Mouse (Mus musculus): ENCODE data around the gene Dcst2.

Dcst2 gene

DNA sequence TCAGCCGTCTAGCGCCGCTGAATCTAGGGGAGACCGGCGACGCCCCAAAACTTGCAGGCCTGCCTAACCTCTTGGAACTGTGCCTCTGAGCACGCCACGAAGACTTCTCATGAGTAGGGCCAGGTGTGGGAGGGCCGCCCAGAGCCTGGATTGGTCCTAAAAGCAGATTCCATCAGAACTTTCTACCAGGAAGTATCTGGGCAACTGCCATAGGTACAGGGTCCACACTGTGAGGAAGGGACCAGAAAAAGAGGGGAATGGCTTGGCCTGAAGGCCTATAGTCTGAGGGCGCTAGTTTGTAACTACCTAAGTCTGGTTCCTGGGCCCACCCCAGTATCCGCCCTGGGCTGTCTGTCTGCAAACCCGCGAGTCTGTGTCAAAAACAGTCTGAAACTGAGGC lies 30.2 kb upstream of the Dcst2 start:
- in situ Hi-C loops (cut with MboI, MseI) = no loop called here

DNA sequence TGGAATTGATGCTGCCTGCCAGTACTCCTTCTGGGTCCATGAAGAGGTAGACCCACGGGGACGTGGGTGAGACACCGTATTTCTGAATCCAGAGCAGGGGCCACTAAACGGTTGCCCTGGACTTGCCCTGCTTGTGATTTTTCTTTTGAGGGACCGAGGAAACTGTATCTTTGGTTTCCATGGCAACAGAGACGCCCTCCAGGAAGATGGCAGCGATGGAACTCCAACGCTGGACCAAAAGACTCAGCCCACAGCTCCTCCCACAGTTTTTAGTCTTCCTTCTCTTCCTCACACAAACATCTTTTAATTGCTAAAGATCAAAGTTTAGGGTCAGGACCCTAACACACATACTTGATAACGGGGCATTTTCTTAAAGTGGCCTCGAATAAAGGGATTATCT lies 29.8 kb upstream of the Dcst2 start:
- in situ Hi-C loops (cut with MboI, MseI) = no loop called here

DNA sequence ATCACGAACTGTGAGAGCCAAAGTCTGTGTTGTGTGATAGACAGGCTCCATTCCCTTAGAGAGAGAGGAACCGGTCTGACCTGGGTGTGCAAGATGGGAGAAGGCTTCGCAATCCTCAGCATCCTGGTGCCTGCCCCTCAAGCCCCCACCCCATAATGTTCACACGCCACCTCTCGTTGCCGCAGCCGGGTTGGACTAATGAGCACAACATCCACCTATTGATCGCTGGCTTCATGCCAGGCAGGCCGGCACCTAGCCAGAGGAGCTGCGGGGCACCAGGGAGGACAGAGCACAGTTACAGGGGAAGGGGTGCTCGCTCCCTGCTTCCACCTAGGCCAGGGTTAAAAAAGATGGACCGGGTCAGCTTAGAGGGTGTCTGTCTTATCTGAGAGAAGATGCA lies 29.3 kb upstream of the Dcst2 start:
- in situ Hi-C loops (cut with MboI, MseI) = no loop called here

DNA sequence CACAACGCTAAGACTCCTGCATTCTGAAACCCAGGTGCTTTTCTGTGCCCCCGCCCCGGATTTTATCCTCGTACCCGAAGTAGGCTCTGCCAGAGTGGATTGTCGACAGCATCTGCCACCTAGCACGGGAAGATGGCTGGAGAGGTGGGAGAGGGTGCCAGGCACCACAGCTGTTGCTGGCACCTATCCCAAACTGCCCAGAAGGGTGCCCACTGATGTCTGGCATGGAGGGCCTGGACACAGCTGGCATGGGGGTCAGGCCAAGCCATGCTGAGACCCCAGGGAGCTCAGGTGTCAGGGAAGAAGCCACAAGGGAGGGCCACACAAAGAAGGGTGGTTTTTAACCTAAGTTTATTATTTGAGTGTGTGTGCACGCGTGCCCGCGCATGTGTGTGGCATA lies 28.7 kb upstream of the Dcst2 start:
- in situ Hi-C loops (cut with MboI, MseI) = no loop called here

DNA sequence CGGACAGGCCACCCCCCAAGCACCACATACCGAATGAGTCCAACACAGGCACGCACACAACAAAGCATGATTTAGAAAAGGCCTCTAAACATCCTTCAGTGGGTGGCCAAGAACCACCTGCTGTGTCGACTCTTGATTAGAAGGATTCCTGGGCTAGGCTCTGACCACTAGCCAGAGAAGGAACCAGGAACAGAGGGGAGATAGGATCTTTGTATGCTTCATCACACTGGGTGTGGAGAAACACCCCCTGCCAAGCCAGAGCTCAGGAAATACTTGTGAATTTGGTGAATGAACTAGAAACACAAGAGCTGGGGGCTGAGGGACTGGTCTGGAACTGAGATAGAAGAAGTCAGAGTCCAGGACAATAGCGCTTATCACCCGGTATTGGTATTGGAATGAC lies 25.2 kb upstream of the Dcst2 start:
- in situ Hi-C loops (cut with MboI, MseI) = no loop called here

DNA sequence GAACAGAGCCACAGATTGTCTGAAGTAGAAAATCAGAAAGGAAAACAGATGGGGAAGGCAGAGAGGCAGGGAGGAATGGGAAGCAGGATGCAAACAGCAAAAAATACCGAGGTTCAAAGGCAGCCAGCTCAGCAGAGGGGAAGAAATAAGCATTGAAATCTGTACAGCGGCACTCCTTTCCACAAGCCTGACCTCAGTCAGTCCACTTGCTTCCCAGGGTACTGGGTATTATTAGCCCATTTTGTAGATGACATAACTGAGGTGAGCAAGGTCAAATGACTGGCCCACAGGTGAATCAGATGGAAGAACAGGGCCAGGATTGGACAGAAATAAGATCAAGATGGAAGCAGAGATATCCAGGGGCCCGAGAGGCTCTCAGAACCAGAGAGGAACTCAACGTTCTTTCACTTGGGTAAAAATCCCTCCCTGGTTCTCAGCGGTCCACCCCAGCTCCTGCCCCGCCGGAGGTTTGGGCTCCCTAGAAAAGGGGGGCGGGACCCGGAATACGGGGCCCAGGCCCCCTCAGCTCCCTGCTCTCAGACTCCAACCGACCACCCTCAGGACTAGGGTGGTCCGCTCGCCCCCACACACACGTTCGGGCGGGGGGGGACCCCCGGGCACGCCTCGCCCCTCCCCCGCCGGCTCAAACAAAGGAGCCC lies 24.6 kb upstream of the Dcst2 start:
- in situ Hi-C loops (cut with MboI, MseI) = no loop called here

DNA sequence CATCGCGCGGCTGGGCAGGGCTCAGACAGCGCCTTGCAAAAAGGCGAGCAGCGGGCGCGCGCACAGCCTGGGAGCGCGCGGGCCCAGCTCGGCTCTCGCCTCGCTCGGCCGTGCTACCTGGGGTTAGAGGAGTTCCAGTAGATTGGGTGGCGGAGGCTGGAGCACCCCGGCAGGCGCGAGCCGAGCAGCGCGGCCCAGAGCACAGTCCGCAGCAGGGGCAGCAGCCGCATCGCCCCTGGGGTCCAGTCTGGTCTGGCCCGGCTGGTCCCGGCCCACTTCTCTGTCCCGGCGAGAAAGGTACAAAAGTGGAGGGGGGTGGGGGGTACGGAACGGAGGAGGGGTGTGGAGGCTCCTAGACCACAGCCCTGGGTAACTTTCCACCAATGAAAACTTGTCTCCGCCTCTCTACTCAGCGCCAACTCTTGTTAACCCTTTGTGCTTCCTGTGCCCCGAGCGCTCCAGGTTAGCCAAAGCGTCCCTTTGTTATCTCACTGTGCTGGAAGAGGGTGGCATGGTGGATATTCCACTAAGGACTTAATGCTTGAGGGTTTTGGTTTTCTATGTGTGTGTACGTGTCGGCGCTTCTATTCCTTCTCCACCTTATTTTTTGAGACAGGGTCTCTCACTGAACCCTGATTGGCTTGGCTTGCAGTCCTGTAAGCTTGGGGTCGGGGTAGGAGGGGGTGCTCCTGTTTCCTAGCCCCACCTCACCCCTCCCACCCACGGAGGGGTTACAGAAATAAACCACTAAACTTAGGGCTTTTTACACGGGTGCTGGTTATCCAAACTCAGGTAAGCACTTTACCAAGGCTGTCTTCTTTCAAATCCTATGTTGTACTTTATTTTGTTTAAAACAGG lies 23.8 kb upstream of the Dcst2 start, which contains the start of gene Efna4:
Efna4 (minus strand) TSS at position 308 of the 858 bp plus-strand sequence.
- in situ Hi-C loops (cut with MboI, MseI) = no loop called here

DNA sequence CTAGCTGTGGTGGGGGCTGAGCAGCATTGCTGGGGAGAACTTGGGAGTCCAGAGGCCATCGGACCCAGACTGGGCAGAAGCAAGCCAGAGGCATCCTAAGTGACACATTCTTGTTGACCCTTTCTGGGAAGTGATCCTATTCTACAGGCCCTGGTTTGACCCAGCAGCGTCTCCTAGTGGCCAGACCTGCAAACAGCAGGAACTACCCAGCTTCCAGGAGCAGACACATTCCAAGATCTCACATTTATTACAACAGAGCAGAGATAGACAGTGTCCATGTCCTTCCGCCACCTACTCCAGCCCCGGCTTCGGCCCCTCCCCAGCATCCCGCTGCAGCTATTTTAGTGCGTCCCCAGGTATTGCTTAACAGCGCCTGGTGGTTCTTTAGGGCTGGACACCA lies 22.4 kb upstream of the Dcst2 start:
- in situ Hi-C loops (cut with MboI, MseI) = no loop called here

DNA sequence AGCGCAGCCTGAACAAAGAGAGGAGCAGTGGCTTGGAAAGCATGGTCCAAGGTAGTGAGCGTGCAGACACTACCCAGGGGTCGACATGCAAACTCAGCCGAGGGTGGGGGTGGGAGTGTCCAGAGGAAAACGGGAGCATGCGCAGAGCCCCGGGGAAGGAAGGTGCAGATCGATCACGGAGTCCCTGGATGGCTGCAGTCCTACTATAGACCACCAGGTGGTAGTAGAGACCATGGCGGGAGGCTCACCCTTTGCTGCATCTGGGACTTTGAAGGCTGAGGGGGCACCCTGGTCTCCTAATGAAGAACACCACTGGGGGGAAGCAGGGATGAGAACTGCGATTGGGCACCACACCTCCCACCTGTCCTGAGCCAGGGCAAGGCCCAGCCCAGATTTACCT lies 21.3 kb upstream of the Dcst2 start:
- in situ Hi-C loops (cut with MboI, MseI) = loop anchor here (10.0 kb wide), 1 partner anchor 144 kb away; no protein-coding TSS in a partner anchor

DNA sequence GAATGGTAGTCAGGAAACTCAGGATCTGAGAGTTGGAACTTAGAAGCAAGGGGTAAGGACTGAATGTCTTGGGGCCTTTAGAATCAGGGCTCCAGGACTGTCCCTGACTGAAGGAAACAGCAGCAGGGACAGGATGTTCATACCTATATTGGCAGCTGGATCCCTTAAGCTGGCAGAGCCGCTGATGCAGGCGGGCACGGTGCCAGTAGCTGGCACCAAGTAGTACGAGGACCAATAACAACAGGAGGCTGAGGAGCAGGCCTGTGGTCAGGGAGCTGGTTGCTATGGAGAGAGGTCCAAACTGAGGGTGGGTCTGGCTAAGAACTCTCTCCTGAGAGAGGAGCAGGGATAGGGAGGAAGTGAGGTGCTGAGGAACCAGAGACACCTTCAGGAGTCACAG lies 20.0 kb upstream of the Dcst2 start:
- in situ Hi-C loops (cut with MboI, MseI) = loop anchor here (10.0 kb wide), 1 partner anchor 143 kb away; no protein-coding TSS in a partner anchor

DNA sequence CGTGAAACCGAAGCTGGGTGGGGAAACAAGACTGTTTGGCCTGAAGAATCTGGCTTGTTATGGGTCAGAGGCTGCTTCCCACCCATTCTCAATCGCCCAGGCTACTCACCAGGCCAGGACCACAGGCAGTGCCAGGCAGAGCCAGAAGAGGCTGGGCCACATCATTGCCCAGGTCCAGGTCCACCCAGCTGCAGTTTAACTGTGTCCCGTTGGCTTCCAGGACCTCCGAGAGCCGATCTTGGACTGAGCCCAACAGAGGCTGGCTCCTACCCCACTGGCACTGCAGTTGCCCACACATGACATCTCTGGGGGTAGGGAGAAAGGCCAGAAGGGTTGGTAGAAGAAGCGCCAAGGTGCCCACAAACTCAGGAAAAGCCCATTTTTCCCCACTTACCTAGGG lies 18.5 kb upstream of the Dcst2 start:
- in situ Hi-C loops (cut with MboI, MseI) = loop anchor here (10.0 kb wide), 1 partner anchor 142 kb away; no protein-coding TSS in a partner anchor

DNA sequence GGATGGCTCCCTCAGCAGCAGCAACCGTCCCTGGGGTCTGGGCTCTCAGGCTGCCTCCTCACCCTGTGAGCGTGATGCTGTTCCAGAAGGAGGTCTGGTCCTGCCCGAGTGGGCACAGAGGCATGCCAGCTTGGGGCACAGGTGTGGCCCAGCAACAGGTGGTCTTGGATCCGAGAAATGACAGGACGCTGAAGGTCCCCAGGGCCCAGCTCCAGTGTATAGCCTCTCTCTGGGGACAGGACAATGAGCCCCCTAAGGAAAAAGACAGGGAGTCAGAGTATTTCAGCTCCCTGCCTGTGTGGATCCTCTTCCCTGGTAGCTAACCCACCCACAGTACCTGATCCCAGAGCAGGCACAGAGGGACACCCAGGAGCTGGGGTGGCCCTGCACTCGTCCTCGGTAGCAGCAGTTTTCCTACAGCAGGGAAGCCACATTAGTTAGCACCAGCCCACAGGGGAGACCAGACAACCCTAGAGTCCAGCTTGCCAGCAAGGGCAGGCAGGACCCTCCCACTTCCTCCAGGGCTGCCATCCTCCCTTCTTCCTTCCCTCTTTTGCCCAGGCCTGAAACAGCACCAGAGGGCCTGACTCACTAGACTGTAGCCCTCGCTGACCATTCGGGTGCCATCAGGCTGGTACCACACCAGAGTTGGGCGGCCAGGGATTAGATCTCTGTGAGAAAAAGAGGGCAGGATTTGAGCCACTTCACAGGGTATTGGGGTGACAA lies 14.8 kb upstream of the Dcst2 start:
- in situ Hi-C loops (cut with MboI, MseI) = loop anchor here (10.0 kb wide), 1 partner anchor 138 kb away; no protein-coding TSS in a partner anchor

DNA sequence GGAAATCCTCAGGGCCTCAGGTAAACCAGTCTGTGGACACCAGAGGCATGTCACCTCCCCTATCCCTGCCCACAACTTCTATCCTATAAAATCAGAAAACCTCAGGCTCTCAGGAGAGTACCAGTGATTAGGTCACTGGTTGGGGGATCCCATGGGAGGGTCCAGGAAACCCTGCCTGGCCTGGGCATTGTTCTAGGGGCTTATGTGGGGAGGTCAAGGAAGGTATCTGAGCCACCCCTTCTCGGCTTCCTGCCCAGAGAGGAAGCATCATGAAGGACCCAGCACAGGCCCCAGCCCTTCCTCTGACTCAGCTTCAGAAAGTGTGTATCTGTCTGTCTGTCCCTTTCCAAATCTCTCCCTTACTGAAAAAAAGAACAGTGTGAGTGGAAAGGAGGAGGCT lies 13.9 kb upstream of the Dcst2 start:
- in situ Hi-C loops (cut with MboI, MseI) = loop anchor here (10.0 kb wide), 1 partner anchor 137 kb away; no protein-coding TSS in a partner anchor

DNA sequence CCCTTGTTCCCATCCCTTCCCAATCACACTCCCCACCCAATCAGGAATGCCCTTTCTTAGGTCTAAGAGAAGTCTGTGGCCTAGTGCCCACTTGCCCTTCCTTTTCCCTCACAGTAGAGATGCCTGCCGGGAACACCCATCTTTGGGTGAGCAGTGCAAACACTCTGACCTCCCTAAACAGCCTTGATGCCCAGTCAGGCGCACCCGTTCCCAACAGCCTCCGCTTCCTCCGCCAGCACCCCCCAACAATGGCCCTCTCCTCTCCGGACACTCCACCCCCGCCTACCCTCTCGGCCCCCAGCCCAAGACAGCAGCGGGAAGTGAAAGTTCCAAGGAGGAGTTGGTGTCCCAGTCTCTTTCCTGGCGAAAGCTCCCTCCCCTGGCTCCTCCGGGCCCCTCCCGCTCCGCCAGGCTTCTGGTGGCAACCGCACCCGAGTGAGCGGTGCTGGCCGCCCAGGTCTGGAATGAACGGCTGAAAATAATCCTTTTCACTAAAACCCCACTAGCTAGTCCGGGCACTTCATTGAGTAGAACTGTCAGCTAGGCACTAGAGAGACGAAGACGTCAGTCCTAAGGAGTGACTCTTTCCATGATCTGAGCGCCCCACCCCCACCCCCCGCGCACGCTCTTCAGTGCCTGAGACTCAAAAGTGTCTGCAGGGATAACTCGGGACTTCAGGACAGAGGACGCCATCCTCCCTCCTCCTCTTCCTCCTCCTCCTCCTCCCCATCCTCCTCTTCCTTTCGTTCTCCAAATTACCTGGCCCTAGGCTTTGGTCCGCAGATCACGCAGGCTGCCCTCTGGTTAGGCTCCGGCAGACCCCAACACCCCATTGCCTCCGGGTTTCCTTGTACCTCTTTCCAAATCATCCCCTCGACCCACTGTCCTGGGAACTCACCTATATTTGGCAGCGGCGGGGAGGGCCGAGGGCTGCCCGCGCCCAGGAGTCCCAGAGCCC lies 12.6 kb upstream of the Dcst2 start:
- in situ Hi-C loops (cut with MboI, MseI) = loop anchor here (10.0 kb wide), 1 partner anchor 136 kb away; no protein-coding TSS in a partner anchor

DNA sequence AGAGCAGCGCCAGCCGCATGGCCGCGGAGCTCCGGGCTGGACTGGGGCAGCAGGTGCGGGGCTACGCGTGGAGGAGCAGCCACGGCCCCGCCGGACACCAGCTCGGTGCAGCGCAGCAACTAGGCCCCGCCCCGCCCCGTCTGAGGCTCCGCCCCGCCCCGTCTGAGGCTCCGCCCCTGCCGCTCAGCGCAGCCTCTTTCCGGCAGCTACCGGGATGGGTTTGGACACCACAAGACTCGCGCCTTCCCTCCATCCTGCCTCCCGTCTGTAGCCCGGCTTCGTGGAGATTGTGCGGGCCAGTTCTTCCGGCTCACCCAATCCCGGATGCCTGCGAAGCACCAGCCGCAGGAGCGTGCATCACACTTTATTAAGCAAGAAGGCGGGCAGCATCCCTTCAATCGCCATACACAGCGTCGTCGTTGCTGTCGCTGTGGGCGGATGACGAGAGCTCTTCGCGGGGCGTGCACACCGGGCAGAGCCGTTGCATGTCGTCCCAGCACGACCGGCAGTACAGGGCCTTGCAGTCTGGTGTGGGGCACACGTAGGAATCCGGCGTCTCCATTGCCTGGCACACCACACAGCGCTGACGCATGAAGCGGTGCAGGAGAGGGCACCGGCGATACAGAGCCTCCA lies 11.8 kb upstream of the Dcst2 start, which contains the start of gene Adam15:
Adam15 (minus strand) TSS at position 128 of the 633 bp plus-strand sequence.
- in situ Hi-C loops (cut with MboI, MseI) = loop anchor here (10.0 kb wide), 1 partner anchor 135 kb away; no protein-coding TSS in a partner anchor

DNA sequence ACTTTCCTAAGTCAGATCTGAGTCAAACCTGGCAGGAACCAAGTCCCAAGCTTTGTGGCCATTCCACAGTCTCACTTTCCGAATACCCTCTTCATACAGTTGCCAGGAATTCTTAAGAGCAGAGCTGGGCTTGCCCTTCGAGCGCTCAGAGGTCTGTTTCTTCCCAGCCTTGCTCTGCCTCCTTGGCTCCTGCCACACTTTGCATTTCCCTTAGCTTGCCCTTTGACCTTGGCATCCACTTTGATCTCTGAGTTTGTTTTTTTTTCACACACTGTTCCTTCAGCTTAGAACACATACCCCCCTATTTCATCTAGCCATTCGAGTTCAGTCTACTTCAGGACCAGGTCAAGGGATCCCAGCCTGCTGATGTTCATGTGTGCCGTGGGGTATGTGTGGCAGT lies 10.5 kb upstream of the Dcst2 start:
- in situ Hi-C loops (cut with MboI, MseI) = no loop called here

DNA sequence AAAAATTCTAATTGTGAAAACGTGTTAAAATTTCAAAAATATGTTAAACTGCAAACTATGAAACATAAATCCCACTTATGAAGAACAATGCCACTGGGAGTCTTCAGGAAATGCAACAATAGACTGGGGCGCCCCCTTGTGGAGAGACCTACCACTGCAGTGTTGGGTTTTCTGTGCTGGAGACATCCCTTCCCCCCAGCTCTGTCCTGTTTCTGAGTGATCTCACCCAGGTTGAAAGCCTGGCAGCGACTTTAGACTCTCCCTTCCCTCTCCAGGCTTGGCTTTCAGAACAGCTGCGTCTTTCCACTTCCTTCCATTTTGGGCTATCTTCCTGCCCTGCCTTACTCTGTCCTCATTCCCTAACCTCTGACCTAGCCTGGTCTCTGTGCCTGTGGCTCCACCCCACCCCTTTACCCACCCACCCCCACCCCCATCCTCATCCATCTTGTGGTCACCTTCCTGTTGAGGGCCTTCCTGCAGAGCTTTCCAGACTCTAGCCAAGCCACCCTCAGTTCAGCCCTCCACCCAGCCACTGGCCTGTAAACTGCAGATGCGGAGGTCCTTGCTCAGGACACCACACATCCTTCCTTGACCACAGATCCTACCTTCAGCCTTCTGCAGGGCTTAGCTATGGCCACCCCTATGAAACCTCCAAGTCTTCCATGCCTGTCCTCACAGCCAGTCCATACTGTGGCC lies 6.8 kb upstream of the Dcst2 start:
- in situ Hi-C loops (cut with MboI, MseI) = no loop called here

DNA sequence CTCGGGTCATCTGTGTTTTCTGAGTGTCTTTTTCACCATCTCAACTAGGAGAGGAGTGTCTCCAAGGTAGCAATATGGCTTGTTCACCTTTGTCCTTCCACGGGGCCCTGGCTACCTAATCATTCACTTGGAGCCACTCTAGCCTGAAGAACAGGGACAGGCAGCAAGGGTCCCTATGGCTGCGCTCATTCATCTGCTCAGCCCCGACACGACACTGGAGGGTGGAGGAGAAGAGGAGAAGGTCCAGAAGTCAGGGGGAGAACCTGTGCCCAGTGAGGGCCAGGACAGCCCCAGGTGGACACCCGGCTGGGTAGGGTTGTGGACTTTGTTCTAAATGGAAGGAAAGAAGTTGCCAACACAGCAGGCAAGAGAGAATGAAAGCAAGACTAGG lies 6.3 kb upstream of the Dcst2 start:
- in situ Hi-C loops (cut with MboI, MseI) = no loop called here

DNA sequence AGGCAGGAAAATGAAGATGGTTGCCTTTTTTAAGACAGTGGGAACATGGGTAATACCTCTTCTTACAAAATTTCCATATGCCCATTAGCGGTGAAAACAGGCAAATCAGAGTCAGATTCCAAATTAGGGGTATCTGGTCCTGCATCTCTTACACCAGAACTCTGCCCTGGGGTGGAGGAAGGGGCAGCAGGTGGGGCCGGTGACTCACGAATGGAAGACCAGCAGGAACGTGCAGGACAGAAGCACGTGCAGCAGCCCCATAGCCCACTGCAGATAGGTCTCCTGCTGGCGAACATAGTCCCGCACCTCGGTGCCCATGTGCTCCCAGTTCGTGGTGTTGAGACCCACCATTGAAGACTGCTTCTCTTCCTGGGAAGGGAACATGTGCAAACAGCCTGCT lies 5.7 kb upstream of the Dcst2 start:
- in situ Hi-C loops (cut with MboI, MseI) = no loop called here

DNA sequence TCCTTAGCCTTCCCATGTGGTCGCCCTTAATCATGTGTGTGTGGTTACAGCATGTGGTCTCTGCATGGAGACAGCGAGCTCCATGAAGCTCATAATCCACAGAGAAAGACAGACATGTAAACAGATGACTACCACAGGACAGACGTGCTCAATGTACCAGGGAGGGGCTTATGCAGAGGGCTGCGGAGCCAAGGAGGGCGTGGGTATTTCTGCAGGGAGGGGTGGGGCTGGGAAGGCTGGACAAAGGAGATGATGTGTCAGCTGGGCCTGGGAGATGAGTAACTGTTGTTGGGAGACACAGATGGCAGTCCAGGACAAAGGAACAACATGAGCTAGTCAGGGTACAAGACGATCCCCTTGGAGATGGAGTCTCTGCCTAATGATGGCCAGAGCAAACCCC lies 2.1 kb upstream of the Dcst2 start:
- in situ Hi-C loops (cut with MboI, MseI) = no loop called here

Measured in regulatory T cell (primary cell).